Mouse (Mus musculus) megakaryocyte, embryonic 14.5 days (primary cell): ENCODE results near the gene Adgrg1.

Experiments used
- FLI1 ChIP-seq: IDR thresholded peaks from 2 replicates; pipeline ENCODE4 v1.6.1; 2012; ENCODE audit warnings: low read length, inconsistent platforms, mixed read lengths
- GATA1 ChIP-seq: IDR thresholded peaks from 3 replicates; pipeline ENCODE4 v1.6.1; 2012; ENCODE audit warnings: mixed read lengths, low read length, inconsistent platforms, borderline replicate concordance

GRCm38 (mm10) chr8:95023201-95023600, 48.6 kb downstream of the Adgrg1 start:
- TF ChIP-seq GATA1 (no peak), FLI1 (no peak)
